Mouse (Mus musculus): Measurements from ENCODE around the gene Atg4d.

DNA sequence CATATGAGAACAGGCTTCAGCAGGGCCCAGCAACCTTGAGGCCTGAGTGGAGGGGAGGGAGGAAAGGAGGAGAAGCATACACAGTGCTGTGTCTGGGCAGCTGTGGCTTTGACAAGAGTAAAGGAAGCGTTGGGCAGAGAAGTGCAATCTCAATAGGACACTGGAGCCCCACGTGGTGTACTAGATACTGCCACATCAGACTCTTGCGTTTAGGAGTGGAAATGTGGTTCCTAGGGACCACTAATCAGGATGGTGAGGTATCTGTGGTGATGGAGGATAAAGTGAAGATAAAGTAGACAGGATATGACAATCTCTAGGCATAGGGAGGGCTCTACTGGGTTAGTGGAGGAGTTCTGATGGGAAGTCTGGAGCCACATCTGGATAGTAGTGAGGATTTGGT is 21.7 kb downstream of the Atg4d start:
- no peak for TF ChIP-seq CTCF (IDR thresholded peaks at IDR 0.05 in 2 of 3, conservative IDR thresholded peaks at IDR 0.05 in 1 of 3; ENCODE audit: control insufficient read depth in 1 of 3, insufficient read depth in 1 of 3, low read depth in 2 of 3, low read length in 3 of 3, poor library complexity in 1 of 3, severe bottlenecking in 1 of 3)
- TF ChIP-seq MAX (IDR thresholded peaks at IDR 0.05; ENCODE audit: low read length): no peak
- no peak for TF ChIP-seq ZNF384 (IDR thresholded peaks at IDR 0.05; ENCODE audit: low read depth, low read length)
